Mouse (Mus musculus) G1E-ER4 (cell line): ENCODE results near the gene Timm8a2. TPM values are rescaled to one million over a fixed set of nuclear protein-coding genes. Genes with fewer than 3 reads are reported as not detected.

ENCODE experiments used
- GATA1 ChIP-seq: IDR thresholded peaks from one replicate; pipeline ENCODE4 v1.8.0; 2012; ENCODE audit warnings: low read length, inconsistent platforms
- polyA plus RNA-seq: library from polyadenylated mRNA; stranded (reverse); fragments of >175 nt; gene quantifications from 2 replicates; pipeline ENCODE4 v1.2.3, GENCODE M21; 2012

Gene Timm8a2
- polyA plus RNA-seq, 1 experiment: not detected

DNA sequence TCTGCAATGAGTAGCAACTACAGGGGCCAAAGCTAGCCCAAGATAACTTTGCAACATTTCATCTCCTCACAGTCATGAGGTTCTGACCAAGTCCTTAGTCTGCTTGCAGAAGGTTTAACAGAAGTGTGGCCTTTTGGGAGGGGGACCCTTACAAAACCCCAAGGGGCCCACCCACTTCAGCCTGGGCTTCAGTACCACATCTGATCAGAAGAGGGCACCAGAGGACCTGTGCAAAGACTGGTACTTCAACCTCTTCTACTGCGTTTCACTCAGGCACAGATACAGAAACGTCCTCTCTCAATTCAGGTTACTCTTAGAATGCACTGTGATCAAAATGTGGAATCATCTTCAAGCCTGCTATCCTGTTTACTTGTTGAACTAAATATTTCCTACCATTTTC, 30.0 kb downstream of the Timm8a2 start:
- TF ChIP-seq GATA1: no peak

DNA sequence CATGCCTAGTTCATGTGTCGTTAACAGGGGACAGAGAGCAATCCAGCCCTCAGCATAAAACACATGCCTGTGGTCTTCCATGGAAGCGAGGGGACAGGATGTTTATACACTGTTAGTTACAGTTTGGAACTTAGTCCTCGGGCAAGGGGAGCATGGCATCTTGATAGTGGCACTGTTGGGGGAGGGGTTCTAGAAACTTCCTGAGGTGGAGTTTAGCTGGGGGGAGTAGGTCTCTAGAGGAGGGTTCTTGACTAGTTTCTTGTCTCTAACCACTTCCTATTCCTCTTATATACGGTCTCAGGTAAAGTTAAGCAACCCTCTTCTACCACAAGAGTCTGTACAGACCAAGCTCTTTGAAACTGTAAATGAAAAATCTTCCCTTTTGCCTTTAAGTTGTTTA, 31.8 kb downstream of the Timm8a2 start:
- TF ChIP-seq GATA1: no peak

DNA sequence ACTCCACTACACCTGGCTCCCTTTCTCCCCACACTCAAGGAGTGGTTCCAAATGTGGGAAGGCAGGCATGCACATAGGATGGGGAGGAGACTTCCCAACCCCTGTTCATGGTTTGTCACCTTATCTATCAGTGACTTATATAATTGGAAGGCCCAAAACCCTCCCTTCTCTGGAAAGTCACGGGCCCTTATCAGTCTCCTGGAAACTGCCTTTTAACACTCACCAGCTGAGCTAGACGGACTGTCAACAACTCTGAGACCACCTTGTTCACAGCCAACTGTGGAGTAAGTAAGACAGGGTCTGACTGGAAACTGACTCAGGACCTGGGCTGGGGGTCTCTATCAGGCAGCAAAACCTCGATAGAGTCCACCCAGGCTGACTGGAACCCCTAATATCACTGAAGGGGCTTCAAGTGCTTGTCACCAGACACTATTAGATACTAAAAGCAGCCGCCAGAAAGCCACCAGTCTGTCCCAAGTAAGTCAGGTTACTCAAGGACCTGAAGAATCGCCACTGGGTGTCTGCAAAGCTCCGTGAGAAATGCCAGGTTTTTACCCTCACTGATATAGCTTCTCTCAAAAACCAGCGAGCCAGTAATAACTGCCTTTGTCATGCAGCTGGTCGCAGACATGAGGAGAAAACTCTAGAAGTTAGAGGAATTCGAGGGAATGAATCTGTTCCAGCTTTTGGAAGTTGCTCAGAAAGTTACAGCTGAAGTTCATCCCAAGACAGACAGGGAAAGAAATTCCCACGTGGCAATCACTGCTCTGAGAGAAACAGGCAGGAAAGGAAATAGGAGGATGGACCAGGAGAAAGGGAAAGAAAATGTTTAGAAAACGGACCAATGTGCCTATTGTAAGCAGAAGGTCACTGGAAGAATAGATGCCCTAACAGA, 34.6 kb downstream of the Timm8a2 start:
- TF ChIP-seq GATA1: no peak

DNA sequence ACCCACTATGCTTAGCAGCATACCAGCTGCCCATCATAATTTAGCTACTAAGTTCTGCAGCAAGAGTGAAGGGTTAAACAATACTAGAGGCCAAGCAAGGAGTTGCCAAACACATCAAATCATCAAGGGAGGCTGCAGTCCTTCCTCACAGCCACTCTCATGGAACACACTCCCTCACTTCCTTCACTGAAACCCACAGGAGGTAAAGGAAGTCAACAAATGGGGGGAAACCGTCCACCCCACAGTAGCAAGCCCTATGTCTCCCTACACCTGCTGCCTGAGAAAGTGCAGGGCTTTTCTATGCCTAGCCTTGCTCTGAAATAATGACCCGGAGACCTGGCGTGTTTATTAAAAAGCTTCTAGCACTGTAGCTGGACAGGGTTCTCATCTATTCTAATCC, 35.5 kb downstream of the Timm8a2 start:
- no peak for TF ChIP-seq GATA1

DNA sequence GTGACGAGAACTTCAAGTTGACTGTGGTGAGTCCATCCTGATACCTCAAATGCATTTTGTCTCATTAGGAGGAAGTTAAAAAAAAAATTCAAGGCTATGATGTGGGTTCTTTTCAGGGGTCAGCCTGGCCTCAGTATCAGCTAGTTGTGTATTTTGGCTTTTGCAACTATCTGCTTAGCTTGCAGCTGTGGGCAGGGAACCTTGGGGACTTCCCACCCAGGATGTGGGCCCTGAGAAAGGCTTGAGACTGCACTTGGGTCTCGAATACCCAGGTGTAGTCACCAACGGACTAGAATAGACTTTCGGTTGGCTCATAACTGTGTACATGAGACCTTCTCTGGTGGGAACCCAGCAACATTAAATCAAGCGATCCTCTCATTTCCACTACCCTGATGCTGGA, 38.9 kb downstream of the Timm8a2 start:
- no peak for TF ChIP-seq GATA1

DNA sequence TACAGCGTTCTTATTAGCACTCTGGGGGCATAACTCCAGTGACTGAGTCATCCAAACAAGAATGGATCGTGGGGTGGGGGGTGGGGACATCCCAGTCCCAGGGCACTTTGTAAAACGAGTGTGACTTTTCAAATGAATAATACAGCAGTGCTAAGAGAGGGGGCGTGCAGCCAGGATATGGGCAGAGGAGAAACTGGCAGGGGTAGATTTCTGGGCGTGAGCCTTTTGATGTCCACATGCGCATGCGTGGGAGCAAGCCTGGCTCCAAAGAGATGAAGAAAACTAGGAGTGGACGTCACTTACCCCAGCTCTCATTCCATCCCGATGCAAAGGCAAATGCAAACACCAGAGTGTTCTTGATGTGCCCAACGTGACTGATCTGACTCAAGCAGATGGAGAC, 39.9 kb downstream of the Timm8a2 start:
- no peak for TF ChIP-seq GATA1

GRCm38 (mm10) chr14:122075485-122076200, 41.2 kb downstream of the Timm8a2 start:
- TF ChIP-seq GATA1: no peak

GRCm38 (mm10) chr14:122077017-122077416, 42.5 kb downstream of the Timm8a2 start:
- no peak for TF ChIP-seq GATA1

GRCm38 (mm10) chr14:122079428-122079827, 45.0 kb downstream of the Timm8a2 start:
- no peak for TF ChIP-seq GATA1

DNA sequence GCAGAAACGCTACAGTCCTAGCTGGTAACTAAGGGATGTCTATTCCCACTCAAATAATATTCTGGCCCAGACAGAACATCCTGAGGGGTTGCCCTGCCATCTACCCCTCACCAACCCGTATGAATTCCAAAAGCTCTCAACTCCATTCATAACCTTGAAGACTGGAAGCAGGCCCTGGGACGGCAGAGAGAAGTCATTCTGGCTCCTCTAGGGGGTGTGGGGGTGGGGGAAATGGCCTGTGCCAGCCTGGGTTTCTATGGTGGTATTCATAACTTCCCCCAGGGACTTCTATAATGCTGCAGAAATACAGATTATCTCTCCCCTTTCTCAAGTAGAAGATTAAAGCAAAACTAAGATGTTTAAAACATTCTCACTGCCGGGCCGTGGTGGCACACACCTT, 45.4 kb downstream of the Timm8a2 start:
- no peak for TF ChIP-seq GATA1

DNA sequence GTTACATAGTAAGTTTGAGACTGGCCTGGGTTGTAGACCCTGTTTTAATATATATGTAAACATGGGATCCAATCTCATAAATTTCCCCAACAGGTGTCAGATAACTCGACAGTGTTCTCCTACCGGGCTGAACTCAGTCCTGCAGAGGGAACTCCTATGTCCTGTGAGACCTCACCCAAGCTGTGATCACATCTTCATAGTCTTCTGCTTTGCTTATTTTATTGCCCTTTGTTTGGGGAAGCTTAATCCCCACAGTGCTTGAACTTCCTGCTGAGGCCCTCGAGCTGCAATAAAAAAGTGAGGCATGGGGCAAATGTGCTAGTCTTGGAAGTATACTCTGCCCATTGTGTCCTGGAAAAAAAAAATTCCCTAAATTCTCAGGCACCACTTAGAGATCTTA, 46.8 kb downstream of the Timm8a2 start:
- no peak for TF ChIP-seq GATA1

- no peak for TF ChIP-seq GATA1
Measured at GRCm38 (mm10) chr14:122083499-122083898, 49.0 kb downstream of the Timm8a2 start.

DNA sequence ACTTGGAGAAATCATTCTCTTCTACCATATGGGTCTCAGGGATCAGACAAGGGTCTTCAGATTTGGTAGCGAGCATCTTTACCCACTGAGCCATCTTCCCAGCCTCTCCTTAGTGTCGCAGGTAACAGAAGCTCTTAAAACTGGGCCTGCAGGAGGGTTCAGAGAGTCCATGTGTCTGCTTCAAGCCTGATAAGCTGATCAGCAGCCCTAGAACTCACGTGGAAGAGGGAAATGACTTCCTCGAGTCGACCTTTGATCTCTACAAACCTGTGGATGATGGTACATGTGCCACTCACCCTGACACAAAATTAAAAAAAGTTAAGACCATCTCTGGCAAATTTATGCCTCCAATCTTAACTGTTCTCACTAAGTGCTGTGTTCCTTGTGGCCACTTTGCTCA, 53.5 kb downstream of the Timm8a2 start:
- TF ChIP-seq GATA1: no peak

Other genes starting within 250 kb of the Timm8a2 start
- 1.2 and 1.4 TPM in 2 replicates for gene Dock9, start 236.8 kb upstream of the Timm8a2 start, polyA plus RNA-seq
- gene Ubac2, start 156.1 kb upstream of the Timm8a2 start, polyA plus RNA-seq: 60.2 and 67.2 TPM in 2 replicates
- not detected in 2 replicates for gene Gpr18, start 118.9 kb upstream of the Timm8a2 start, polyA plus RNA-seq
- gene Gpr183, start 69.5 kb upstream of the Timm8a2 start, polyA plus RNA-seq: 0.02 TPM in 1 of 2 replicates, not detected in the other
- gene Tm9sf2, start 72.4 kb downstream of the Timm8a2 start, polyA plus RNA-seq: 185 and 220 TPM in 2 replicates
- gene Clybl, start 147.0 kb downstream of the Timm8a2 start, polyA plus RNA-seq: 30.1 and 38.4 TPM in 2 replicates